Mouse (Mus musculus) liver, embryonic 13.5 days (tissue): ENCODE results near the gene Tbcb. TPM values are rescaled to one million over a fixed set of nuclear protein-coding genes. Genes with fewer than 3 reads are reported as not detected.

Source experiments
- ATAC-seq: fragments of 200-750 bp; cut with Nextera tagmentation; 2 replicates; pipeline ENCODE4 v1.8.0; 2017; ENCODE audit warnings: low read depth, mild to moderate bottlenecking, moderate number of reproducible peaks, moderate library complexity
- DNase-seq: peaks from one replicate; pipeline ENCODE4 v3.0.0; 2022
- H3K27ac ChIP-seq: fragments of 300-500 bp; sonication (generic); 2 replicates; pipeline ENCODE4 v1.5.1; 2015; ENCODE audit warnings: moderate library complexity, mild to moderate bottlenecking, inconsistent platforms
- H3K27me3 ChIP-seq: fragments of 300-500 bp; sonication (generic); 2 replicates; pipeline ENCODE4 v1.6.1; 2015; ENCODE audit warnings: mild to moderate bottlenecking, inconsistent platforms
- H3K36me3 ChIP-seq: fragments of 300-500 bp; sonication (generic); 2 replicates; pipeline ENCODE4 v1.6.1; 2015; ENCODE audit warnings: mild to moderate bottlenecking, inconsistent platforms
- H3K4me1 ChIP-seq: fragments of 300-500 bp; sonication (generic); replicated peaks from 2 replicates; pipeline ENCODE4 v1.6.1; 2015; ENCODE audit warnings: inconsistent platforms
- H3K4me2 ChIP-seq: fragments of 300-500 bp; sonication (generic); 2 replicates; pipeline ENCODE4 v1.6.1; 2015; ENCODE audit warnings: inconsistent platforms, mild to moderate bottlenecking, moderate library complexity
- H3K4me3 ChIP-seq: fragments of 300-500 bp; sonication (generic); replicated peaks from 2 replicates; pipeline ENCODE4 v1.5.1; 2015; ENCODE audit warnings: mild to moderate bottlenecking, inconsistent platforms
- H3K9ac ChIP-seq: fragments of 300-500 bp; sonication (generic); 2 replicates; pipeline ENCODE4 v1.6.1; 2015; ENCODE audit warnings: mild to moderate bottlenecking, inconsistent platforms
- H3K9me3 ChIP-seq: fragments of 300-500 bp; sonication (generic); replicated peaks from 2 replicates; pipeline ENCODE4 v1.6.1; 2016; ENCODE audit warnings: inconsistent platforms
- WGBS: fragments of 180-500 bp; shearing (Covaris S2); methylation state at CpG from one replicate; pipeline ENCODE4 v1.1.7; 2015; ENCODE audit not compliant: insufficient replicate concordance; 5-methylcytosine and 5-hydroxymethylcytosine counted together
- polyA plus RNA-seq: library from polyadenylated mRNA; unstranded; fragments of >200 nt; fragmentation: Nextera tagmentation; extraction: Ambion mirVana; gene quantifications from 2 replicates; pipeline ENCODE4 v1.2.1, GENCODE M21; 2015

Gene Tbcb
- 62.1 and 63.7 TPM in 2 replicates for polyA plus RNA-seq

DNA sequence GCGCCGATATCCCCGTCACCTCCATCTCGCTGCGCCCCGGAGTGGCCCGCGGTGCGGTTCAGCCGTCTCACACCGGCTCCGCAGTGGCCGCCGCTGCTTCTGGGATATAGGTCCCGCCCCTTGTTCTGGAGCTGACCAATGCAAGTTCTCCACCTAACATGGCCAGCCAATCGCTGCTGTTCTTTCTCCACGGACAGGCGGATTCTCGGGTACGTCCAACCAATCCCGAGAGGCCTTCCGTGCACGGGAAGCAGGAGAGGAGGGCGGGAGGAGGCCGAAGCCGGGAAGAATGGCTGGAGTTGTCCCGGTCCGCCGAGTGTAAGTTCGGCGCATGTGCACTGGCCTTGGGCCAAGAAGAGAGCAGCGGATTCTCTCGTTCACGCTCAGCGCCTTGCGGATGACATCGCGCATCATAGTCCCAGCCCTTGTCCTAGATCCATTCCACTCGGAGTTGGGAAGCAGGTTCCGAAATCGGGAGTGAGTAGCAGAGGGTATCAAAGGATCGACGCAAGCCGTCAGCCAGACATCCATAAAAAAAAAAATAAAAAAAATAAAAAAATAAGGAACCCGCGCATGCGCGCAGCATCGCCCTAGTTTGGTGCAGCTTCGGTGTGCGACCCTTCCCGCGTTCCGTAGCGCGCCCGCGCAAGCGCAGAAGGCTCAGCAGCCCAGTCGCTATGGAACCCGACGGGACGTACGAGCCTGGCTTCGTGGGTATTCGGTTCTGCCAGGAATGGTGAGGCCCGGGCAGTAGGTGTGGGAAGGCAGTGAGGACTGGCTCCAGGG lies at the start of gene Tbcb, which contains the start of gene Polr2i:
TSS of gene Tbcb (minus strand) at position 604 of the 786 bp plus-strand sequence.
TSS of gene Polr2i (plus strand) at position 280 of the 786 bp plus-strand sequence.
- H3K4me2 ChIP-seq, result peak within 1 kb of the TSS; percentile 84
- under 1% methylated on average over 67 of the region's 67 CpGs for WGBS

DNA sequence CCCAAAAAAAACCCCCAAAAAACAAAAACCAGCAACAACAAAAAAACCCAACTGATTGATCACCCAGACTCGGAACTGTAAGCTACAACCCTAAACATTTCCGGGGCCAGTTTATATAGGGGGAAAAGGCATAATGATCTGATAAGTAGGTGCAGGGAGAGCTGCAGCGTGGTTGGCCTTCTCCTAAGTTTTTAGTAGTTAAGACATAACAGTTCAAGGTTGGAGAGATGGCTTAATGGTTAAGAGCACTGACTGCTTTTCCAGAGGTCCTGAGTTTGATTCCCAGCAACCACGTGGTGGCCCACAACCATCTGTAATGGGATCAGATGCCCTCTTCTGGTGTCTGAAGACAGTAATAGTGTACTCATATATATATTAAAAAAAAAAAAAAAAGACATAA lies 49.5 kb upstream of the Tbcb start:
- 0 out of 2 replicates have a peak, but pooled peaks cover 4% of the 10 kb centered on the region for H3K36me3 ChIP-seq
- ATAC-seq (no peak), DNase-seq (no peak)
- 70% methylated on average over 4 of the region's 4 CpGs for WGBS
- no peak overlapping the region for H3K27ac ChIP-seq
- peaks cover 33% of the 10 kb centered on the region for H3K4me1 ChIP-seq
- peak overlapping the region; percentile 87 for H3K4me2 ChIP-seq
- no peaks in the 10 kb centered on the region for H3K27me3 ChIP-seq
- H3K4me3 ChIP-seq, result peak overlapping the region; percentile 81; the same call in 1 of the 2 replicates
- H3K9me3 ChIP-seq, result no peaks in the 10 kb centered on the region
- no peak overlapping the region for H3K9ac ChIP-seq

More for the DNA sequence above, at the start of gene Tbcb, which contains the start of gene Polr2i:
- H3K9ac ChIP-seq, result peak within 1 kb of the TSS; percentile 86
- no peaks in the 10 kb centered on the region for H3K27me3 ChIP-seq
- ATAC-seq (peak; percentile 91), DNase-seq (peak; percentile 96)
- H3K4me1 ChIP-seq, result peaks cover 23% of the 10 kb centered on the region
- H3K9me3 ChIP-seq, result no peaks in the 10 kb centered on the region
- H3K4me3 ChIP-seq, result peak within 1 kb of the TSS; percentile 81
- peaks cover 5% of the 10 kb centered on the region; the same call in 1 of the 2 replicates for H3K36me3 ChIP-seq
- H3K27ac ChIP-seq, result peak within 1 kb of the TSS; percentile 94

DNA sequence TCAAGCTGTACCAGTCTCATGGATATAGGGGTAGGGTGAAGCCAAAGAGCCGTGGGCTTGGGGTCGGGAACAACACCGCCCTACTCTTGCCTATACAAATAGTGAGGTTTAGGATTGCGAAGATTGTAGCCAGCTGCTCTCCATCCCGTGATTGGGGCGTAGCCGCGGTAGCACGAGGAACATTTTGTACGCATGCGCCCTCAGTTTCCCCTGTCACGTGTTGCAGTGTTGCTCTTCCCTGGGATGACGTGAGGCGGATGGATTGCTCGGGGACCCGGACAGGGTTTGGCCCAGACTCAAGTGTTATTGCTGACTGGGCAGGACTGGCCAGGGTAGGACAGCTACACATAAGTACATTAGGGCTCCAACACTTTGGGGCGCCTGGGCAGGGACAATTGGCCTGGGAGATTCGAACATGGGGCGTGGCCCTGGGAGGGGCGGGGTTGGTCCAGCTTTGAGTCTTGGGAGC lies 48.6 kb upstream of the Tbcb start:
- peak overlapping the region; percentile 62 for H3K9ac ChIP-seq
- H3K27me3 ChIP-seq, result no peaks in the 10 kb centered on the region
- peaks cover 36% of the 10 kb centered on the region for H3K4me1 ChIP-seq
- DNase-seq (peak; percentile 73), ATAC-seq (peak; percentile 49)
- peak overlapping the region; percentile 97 for H3K27ac ChIP-seq
- H3K36me3 ChIP-seq, result 0 out of 2 replicates have a peak, but pooled peaks cover 4% of the 10 kb centered on the region
- H3K4me2 ChIP-seq, result peak overlapping the region; percentile 87
- H3K9me3 ChIP-seq, result no peaks in the 10 kb centered on the region
- WGBS, result 0% methylated on average over 20 of the region's 20 CpGs
- peak overlapping the region; percentile 81 for H3K4me3 ChIP-seq

DNA sequence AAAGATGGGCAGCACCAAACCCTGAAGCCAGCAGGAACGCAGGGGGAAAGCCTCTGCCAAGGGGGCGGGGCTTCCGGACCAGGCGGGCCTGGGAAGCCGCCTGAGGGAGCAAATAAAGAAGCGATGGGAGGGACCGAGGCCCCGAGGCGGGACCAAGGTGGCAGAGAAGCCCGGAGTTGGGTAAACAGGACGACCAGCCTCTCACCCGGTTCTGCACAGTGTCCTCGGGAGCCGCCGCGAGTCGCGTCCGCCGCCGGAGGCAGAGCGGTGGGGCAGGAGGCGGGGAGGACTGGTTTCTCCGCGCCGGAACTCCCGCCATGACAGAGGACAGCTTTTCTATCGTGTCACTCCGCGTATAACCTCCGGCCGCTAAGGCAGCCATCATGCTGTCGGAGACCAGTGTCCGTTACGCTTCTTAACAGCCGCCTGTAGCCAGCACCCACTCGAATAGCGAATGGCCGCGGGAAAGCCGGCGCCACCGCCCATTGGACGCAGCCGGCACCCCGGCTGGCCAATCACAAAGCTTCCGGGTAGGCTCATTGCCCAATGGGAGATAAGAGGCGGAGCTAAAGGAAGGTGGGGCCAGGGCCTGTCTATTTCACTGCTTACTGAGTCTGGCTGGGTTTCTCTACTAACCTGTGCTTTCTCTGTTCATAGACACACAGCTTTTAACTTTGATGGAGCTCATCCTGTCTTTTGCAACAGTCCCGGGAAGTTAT lies 48.0 kb upstream of the Tbcb start, which contains the start of the genes Thap8 and Wdr62:
TSS of gene Thap8 (plus strand) at position 144 of the 719 bp plus-strand sequence.
TSS of gene Wdr62 (minus strand) at position 469 of the 719 bp plus-strand sequence.
- no peaks in the 10 kb centered on the region for H3K27me3 ChIP-seq
- H3K4me2 ChIP-seq, result peak within 1 kb of the TSS; percentile 87
- H3K4me3 ChIP-seq, result peak within 1 kb of the TSS; percentile 81
- peaks cover 36% of the 10 kb centered on the region for H3K4me1 ChIP-seq
- H3K9ac ChIP-seq, result peak within 1 kb of the TSS; percentile 87
- peak; percentile 89 for ATAC-seq
- peak within 1 kb of the TSS; percentile 97 for H3K27ac ChIP-seq
- H3K36me3 ChIP-seq, result 0 out of 2 replicates have a peak, but pooled peaks cover 4% of the 10 kb centered on the region
- WGBS, result 0% methylated on average over 48 of the region's 49 CpGs
- DNase-seq, result peak; percentile 92
- H3K9me3 ChIP-seq, result no peaks in the 10 kb centered on the region

DNA sequence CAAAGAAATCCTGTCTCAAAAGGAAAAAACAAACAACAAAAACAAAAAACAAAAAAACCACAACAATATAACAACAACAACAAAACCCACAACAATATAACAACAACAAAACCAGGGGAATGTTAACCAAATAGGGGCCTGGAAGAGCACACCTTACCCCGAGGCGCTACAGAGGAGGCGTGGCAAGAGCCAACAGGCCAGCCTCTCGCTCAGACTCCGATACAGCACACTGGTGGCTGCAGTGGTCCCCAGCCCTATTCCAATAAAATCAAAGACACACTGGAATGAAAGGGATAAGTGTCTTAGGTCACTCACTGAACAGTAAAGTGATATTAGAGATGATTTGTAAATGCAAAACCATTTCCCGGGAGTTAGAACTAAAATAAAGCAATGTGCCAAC lies 47.5 kb upstream of the Tbcb start:
- peak overlapping the region; percentile 81 for H3K4me3 ChIP-seq
- H3K27ac ChIP-seq, result peak overlapping the region; percentile 97
- H3K36me3 ChIP-seq, result 0 out of 2 replicates have a peak, but pooled peaks cover 4% of the 10 kb centered on the region
- no peaks in the 10 kb centered on the region for H3K9me3 ChIP-seq
- WGBS, result under 1% methylated on average over 6 of the region's 6 CpGs
- ATAC-seq, result peak; percentile 56
- H3K4me2 ChIP-seq, result peak overlapping the region; percentile 87
- H3K9ac ChIP-seq, result peak overlapping the region; percentile 87
- peaks cover 36% of the 10 kb centered on the region for H3K4me1 ChIP-seq
- H3K27me3 ChIP-seq, result no peaks in the 10 kb centered on the region
- no peak for DNase-seq

DNA sequence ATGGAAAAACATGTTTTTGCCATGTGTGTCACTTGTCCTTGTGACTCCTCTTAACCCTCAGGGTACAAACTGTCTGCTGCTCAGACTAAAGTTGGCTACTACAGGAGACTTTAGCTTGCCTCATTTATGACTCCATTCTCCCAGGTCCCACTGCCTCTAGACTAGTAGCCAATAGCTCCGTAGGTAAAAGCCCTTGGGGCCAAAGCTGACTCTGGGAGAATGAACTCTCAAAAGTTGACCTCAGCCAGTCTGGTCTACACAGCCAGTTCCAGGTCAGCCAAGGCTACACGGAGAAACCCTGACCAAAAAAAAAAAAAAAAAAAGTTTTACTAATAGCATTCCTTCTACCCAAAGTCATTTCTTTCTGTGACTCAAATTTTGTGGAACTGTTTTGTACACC lies 46.8 kb upstream of the Tbcb start:
- Histone ChIP-seq H3K9me3 (no peaks in the 10 kb centered on the region), H3K4me1 (peaks cover 36% of the 10 kb centered on the region), H3K9ac (peak overlapping the region; percentile 87), H3K4me3 (peak overlapping the region; percentile 81), H3K27ac (no peak overlapping the region; the same call in 1 of the 2 replicates), H3K36me3 (0 out of 2 replicates have a peak, but pooled peaks cover 4% of the 10 kb centered on the region), H3K27me3 (no peaks in the 10 kb centered on the region), H3K4me2 (peak overlapping the region; percentile 87)
- ATAC-seq (no peak), DNase-seq (no peak)
- 51% methylated on average over 2 of the region's 2 CpGs for WGBS

DNA sequence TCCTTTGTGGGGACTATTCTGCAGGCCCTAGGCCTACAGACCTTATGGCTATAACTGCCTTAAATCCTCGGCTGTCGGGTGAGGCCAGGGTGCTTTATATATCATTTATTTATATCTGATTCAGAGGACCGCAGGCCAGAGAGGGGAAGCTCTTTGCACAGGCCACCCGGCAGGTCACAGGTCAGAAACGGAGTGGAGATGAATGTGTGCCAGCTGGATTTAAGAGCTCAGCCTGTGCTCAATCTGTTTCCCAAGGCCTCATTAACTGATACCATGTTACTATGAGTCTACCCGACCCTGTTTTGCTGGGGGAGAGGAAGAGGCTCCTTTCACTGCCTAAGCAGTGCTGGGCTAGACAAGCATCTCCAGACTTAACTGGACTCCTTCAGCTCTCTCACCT lies 42.3 kb upstream of the Tbcb start:
- Histone ChIP-seq H3K9me3 (no peaks in the 10 kb centered on the region), H3K27ac (no peak overlapping the region), H3K4me3 (no peak overlapping the region), H3K36me3 (peaks cover 43% of the 10 kb centered on the region), H3K27me3 (no peaks in the 10 kb centered on the region), H3K4me1 (peaks cover 22% of the 10 kb centered on the region), H3K4me2 (no peak overlapping the region), H3K9ac (no peak overlapping the region)
- 73% methylated on average over 6 of the region's 6 CpGs for WGBS
- no peak for DNase-seq
- ATAC-seq, result no peak

DNA sequence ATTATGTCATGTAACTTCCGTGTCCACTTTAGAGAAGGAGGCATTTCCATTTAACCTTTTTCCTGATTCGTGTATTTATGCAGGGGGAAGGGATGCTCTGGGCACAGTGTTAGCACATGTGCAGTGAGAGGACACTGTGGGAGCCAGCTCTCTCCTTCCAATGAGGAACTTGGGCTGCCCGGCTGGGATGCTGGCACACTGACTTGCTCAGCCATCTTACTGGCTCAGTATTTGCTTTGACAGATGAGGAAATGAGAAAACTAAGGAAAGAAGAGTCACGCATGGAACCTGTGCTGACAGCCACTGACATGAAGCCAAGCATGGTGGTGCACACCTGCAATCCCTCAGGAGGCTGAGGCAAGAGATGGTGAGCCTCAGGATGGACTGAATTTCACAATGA lies 37.6 kb upstream of the Tbcb start:
- WGBS, result 66% methylated on average over 4 of the region's 4 CpGs
- no peaks in the 10 kb centered on the region for H3K4me1 ChIP-seq
- H3K4me2 ChIP-seq, result no peak overlapping the region
- DNase-seq (no peak), ATAC-seq (no peak)
- no peak overlapping the region for H3K9ac ChIP-seq
- H3K27ac ChIP-seq, result no peak overlapping the region
- H3K36me3 ChIP-seq, result peaks cover 79% of the 10 kb centered on the region
- no peak overlapping the region for H3K4me3 ChIP-seq
- no peaks in the 10 kb centered on the region for H3K9me3 ChIP-seq
- no peaks in the 10 kb centered on the region for H3K27me3 ChIP-seq

DNA sequence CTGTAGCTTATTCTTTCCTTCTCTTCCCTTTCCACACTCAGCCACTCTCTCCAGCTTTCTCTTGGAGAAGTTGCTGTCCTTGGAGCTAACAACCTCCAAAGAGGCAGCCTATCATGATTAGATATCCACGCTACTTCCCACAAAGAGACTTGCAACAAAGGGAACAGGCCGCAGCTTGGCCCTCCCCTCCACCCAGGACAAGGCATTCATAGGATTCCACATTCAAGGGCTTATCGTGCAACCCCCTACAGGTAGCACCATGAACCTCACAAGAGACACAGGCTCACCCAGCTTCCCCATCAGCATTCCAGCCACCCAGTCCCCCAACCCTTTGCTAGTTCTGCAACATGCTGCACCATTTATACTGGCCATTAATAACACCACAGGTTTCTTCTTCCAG lies 34.7 kb upstream of the Tbcb start:
- Histone ChIP-seq H3K4me1 (no peaks in the 10 kb centered on the region), H3K4me2 (no peak overlapping the region), H3K9ac (no peak overlapping the region), H3K27ac (no peak overlapping the region), H3K4me3 (no peak overlapping the region), H3K9me3 (no peaks in the 10 kb centered on the region), H3K36me3 (peaks cover 84% of the 10 kb centered on the region), H3K27me3 (no peaks in the 10 kb centered on the region)
- ATAC-seq, result no peak
- 75% methylated on average over 3 of the region's 3 CpGs for WGBS
- DNase-seq, result no peak

DNA sequence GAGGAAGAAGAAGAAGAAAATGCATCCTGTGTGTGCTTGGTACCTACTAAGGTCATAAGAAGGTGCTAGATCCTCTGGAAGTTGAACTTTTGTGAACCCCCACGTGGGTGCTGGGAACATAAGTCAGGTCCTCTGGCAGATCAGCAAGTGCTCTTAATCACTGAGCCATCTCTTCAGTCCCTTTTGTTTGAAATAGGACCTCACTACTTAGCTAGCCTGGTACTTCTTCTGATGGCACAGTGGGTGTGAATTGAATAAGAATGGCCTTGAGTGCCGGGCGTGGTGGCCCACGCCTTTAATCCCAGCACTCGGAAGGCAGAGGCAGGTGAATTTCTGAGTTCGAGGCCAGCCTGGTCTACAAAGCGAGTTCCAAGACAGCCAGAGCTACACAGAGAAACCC lies 33.9 kb upstream of the Tbcb start:
- no peak overlapping the region for H3K4me3 ChIP-seq
- H3K4me2 ChIP-seq, result no peak overlapping the region
- H3K4me1 ChIP-seq, result no peaks in the 10 kb centered on the region
- DNase-seq (no peak), ATAC-seq (no peak)
- no peak overlapping the region for H3K9ac ChIP-seq
- H3K27ac ChIP-seq, result no peak overlapping the region
- H3K9me3 ChIP-seq, result no peaks in the 10 kb centered on the region
- no peaks in the 10 kb centered on the region for H3K27me3 ChIP-seq
- WGBS, result 83% methylated on average over 7 of the region's 7 CpGs
- peaks cover 84% of the 10 kb centered on the region for H3K36me3 ChIP-seq

DNA sequence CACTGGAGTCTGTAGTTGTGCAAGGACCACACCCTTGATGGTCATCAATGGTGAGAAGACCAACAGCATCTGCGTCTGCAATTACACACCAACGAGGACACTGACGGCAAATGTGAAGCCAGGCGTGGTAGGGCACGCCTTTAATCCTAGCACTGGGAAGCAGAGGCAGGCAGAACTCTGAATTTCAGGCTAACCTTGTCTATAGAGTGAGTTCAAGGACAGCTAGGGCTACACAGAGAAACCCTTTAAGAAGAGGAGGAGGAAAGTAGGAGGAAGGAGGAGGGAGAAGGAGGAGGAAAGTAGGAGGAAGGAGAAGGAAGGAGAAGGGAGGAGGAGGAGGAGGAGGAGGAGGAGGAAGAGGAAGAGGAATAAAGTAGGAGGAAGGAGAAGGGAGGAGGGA lies 33.5 kb upstream of the Tbcb start:
- ATAC-seq (no peak), DNase-seq (no peak)
- Histone ChIP-seq H3K4me2 (no peak overlapping the region), H3K36me3 (peaks cover 83% of the 10 kb centered on the region), H3K9me3 (no peaks in the 10 kb centered on the region), H3K9ac (no peak overlapping the region), H3K4me3 (no peak overlapping the region), H3K27ac (no peak overlapping the region), H3K4me1 (no peaks in the 10 kb centered on the region), H3K27me3 (no peaks in the 10 kb centered on the region)
- WGBS, result 76% methylated on average over 5 of the region's 5 CpGs
